Mouse (Mus musculus) cerebral cortex, adult 2 months (tissue): Measurements from ENCODE around the gene Cfap69.

Experiments used
- WGBS: fragments of 180-500 bp; shearing (Covaris S2); methylation state at CpG from one replicate; pipeline ENCODE4 v1.1.7; 2018; 5-methylcytosine and 5-hydroxymethylcytosine counted together

Cfap69 gene

DNA sequence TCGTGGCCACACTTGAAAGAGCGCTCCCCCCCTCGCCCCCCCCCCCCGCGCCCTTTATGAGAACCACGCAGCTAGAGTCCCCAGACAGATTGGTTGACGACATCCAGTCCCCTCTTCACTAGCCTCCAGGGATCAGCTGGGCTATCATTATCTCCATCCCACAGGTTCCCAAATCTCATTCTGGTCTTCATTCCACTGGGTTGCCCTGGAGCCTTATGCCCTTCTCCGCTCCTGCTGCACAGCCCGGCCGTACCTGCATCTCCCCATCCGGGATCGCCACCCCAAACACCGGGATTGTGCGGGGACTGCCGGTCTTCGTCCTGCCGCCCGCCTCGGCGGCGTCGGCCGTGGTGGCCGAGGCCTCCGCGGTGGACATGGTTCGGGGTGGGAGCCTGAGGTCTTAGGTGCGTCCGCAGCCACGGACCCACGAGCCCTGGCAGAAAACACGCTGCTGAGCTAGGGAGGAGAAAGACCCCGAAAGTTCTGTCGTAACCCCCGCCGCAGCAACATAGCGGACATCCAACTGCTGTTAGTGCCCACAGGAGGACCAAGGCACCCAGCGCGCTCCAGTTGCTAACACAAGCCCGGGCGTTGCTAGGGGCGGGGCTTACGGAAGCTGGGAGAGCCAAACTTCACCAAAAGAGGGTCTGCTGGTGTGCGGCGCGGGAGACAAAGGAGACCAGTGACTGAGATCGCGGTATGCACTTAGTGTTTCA lies at the start of gene Cfap69:
TSS of gene Cfap69 (minus strand) at position 585 of the 716 bp plus-strand sequence.
- under 1% methylated on average over 48 of the region's 48 CpGs for WGBS

DNA sequence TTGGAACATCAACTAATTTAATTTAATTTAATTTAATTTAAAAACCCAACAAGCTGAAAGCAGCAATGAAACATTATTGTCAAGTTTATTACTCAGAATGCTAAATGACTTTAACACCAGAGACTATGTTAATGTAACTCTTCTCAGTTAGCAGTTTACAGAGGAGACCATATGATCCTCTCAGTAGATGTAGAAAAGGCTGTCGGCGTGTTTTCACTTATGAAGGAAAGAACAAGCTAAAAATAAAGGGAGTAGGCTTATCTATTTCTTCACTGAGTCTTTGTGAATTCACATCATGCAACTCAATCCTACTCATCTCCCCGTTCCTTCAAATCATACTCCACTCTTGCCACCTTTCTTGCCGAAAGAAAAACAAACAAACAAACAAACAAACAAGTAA lies 47.0 kb upstream of the Cfap69 start:
- 28% methylated on average over 4 of the region's 4 CpGs for WGBS

DNA sequence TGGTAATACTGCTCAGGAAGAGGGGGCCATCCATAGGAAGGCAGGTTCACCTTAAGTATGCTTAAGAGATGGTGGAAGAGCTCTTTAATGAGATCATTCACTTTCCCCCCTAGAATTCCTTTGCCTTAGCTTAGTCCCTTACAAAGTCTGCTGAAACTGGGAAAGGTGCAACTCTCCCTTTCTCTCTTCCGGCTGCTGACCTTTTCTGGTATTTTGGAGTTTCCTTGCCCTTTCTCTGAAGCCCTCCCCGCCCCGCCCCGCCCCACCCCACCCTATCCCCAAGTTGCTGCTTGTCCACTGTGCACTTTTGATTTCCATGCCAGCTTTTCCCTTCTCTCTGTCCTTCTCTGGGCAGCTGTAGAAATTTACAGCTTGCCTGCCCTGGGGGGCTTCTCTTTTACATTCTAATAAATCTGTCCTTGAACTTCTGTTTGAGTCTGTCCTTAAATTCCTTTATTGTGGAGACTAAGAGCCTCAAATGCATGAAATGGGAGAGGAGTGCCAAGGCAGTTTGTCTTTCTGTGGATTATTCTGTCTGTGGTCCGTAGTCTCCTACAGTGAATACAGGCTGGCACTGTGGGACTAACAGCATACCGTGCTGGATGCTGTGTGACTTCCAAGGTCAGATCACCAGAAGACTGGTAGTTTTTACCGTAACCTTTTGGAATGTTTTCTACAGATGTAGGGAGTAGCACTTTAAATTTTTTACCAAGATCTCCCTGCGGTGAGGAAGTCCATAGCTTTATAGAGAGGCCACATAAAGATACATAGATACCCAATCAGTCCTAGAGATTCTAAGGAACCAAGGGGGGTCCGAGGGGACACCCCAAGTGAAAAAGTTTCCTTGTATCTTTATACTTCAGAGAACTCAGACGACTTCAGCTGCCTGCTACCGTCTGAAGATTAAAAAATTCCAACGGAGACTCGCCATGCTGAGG lies 43.6 kb upstream of the Cfap69 start:
- 76% methylated on average over 13 of the region's 13 CpGs for WGBS

DNA sequence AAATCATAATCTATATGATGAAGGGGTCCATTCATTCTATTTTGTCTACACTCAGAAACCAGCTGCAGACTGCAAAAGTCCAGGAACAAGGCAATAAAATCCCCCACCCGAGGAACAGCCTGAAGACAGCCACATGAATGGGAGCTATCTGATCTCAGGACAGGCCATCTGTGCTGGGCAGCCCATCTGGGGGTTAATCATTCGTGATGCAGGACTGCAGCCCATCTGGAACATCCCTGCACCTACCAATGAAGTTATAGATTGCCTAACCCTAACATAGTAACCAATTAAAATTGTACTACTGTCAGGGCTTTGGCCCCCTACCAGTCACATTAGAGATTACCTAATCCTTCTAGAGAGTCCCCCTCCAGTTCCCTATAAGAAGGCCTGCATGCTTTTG lies 41.0 kb upstream of the Cfap69 start:
- WGBS = 68% methylated on average over 2 of the region's 2 CpGs

DNA sequence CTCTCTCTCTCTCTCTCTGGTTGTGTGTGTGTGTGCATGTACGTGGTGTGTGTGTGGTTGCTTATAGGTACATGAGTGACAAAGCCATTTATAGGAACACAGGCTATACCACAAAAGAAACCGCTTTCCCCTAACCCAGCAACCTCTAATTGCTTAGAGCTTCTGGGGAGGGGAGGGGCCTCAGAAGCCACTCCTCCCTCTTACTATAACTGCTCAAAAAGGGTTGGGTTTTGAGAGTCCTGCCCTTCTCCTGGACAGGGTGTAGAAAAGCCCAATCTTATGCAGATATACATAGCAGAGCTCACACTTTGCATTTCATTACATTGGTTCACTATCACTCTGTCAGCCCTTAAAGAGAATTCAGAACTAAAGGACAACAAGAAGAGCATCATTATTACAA lies 36.3 kb upstream of the Cfap69 start:
- 80% methylated on average over 2 of the region's 2 CpGs for WGBS

DNA sequence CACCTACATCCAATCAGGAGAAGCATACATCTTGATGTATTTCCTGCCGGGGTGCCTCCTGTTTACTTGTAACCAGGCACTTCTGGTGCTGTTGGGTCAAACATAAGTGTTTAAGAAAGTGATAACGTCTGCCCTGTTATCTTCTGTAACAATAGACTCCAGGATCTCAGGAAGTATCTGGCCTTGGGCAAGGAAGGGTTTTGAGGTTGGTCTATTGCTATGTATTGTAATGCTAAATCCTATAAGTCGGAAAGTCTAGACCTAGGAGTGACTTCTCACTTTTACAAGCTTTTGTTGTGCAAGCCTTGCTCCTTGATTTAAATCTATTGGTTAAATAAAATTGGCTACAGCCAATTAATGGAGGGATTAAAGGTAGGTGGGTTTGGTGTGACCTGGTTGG lies 34.8 kb upstream of the Cfap69 start:
- 85% methylated on average over 3 of the region's 3 CpGs for WGBS

DNA sequence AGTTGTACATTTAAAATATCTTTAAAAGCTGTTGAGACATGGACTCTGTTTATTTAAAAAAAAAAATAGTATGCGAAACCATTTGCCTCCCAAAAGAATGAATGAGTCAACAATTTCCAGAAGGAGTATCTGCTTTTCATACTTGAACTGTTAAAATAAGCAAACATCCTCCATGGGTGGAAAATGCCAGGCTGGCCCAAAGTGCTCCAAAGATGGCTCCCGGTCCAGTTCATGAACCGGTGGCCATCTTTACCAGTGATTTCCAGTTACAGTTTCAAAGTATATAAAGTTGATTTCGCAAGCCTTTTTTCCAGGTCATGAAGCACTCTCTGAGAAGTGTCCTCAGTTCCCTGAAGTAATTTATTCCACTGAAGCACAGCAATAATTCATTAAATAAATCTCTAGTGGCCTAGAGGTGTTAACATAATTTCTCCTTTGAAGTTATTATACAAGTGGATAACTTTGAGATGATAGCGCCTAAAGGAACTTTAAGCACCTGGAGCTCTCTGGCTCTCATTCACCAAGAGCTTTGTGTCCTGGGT lies 31.4 kb upstream of the Cfap69 start:
- WGBS = 91% methylated on average over 5 of the region's 5 CpGs

DNA sequence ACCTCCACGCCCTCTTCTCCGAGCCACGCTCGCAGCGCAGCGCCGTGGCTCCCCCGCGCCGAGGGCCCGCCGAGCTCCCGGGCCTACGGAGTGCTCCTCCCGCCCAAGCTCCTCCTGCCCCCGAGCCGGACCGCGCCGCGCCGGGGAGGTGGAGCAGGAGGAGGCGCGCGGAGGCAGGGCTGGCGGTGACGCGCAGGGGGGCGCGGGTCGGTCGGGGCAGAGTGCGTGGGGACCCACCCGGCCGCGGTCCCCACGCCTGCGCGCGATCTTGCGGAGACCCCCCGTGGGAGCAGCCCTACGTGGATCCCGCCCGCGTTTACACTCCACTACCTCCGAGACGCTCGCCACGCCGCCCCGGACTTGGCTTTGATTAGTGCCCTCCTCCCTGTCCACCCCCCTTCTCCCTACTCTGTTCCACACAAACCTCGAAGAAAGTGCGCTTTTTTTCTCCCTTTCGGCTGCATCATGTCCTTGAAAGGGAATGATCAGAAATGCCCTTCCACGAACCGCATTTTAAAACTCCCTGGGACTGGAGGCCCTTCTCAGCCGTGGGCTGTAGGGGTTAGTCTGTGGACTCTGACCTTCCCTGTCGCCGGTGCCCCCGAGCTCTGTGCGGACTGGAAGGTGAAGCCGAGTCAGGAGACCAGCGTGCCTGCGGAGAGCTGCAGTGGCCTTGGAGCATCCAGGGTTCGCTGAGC lies 30.1 kb upstream of the Cfap69 start, which contains the start of gene Steap2:
TSS of gene Steap2 (minus strand) at position 623 of the 698 bp plus-strand sequence.
- WGBS = 2% methylated on average over 63 of the region's 66 CpGs

DNA sequence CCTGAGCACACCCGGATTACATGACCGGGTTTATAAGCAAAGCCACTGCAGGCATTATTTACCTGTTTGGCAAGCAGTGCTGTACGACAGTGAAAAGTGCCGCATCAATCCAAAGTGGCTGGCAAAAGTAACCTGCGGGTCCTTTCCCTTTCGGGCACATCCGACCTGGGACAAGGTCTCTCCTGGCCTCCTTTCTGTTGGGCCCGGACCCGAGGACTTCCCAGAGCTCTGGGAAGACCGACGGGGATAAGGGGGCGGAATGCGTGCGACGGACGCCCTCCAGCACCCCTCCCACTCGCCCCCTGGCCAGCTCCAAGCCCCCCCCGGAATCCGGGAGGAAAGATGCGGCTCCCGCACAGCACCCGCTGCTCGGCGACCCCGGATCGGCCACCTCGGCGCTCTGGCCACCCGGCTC lies 29.5 kb upstream of the Cfap69 start:
- WGBS = 1% methylated on average over 26 of the region's 29 CpGs

DNA sequence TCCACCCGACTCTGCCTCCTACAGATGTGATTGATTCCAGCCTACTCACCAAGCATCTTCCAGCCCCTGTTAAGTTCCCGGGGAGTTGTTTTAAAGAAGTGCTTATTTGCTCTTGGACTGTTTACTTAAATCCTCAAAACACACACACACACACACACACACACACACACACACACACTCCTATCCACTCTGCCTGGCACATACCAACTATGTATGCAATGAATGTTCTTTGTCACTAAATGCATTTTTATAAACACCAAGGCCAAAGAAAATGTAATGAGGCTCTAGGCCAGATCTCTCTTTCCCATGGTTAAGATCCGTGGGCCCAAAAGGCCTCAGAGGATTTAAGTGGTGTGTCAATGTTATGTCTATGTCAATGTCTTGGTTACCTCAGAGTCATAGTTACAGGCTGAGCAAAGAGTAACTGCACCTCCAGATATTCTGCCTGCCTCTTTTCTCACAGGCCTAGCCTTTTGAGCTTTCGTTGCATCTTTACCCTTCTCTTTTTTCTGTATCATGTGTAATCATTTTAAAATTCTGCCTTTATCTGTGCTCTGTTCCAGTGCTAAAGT lies 28.2 kb upstream of the Cfap69 start:
- WGBS = 58% methylated on average over 4 of the region's 4 CpGs

DNA sequence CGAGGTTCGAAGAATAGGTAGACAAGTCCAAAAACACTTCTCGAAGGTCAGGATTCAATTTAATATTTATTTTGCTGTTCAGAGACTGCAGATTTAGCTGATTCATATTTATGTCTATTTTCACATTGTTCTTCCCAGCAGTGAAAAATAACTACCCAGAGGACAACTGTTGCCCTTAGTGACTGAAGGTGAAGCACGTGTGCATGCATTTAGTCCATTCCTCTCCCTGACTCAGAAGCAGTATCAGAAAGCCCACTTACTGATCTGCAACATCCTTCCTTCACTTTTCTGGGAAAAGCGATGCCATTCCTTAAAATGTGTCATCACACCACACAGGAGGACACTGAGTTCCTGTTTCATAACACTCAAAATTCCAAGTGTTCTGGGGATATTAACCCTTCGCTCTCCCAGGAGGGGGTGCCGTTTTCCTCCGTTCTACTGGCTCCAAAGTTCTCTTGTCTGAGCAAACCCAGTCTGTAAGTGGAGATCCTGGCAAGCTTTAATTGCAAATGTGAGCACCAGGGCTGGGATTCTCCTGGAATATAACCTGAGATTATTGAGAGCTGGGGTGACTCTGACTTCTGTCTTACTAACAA lies 25.0 kb upstream of the Cfap69 start:
- 76% methylated on average over 8 of the region's 8 CpGs for WGBS

DNA sequence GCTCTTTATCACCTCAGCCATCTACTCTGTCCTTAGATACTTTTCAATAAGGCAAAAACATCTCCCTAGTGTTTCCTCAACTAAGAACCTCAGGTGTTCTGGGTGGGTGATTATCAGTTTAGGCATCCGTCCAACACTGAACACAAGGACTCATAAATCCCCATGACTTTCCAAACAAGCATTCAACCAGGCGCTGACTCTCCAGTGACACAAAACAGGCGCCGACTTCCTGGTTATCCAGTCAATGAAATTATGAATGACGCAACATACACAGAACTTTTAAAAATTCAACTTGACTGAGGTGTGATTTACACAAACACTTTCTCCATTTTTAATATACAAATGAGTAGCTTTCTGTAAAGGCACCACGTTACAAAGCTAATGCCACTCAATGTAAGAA lies 24.2 kb upstream of the Cfap69 start:
- 94% methylated on average over 6 of the region's 6 CpGs for WGBS

DNA sequence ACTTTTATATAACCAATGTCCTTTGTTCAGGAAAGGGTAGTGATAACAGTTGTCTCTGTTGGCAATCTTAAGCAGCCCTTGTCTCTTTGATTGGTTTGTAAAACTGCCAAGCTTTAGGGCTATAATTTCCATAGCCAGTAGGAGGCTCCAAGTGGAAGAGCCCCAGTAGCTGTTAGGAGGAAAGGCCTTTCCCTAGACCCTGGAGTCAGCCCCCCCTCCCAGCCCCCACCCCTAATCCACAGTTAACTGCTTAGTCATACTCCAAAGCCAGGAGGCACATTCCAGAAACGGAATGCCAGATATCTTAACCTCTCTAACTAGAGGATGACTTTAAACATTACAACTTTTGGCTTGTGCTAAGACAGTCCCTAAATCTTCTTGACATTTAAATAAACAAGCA lies 22.9 kb upstream of the Cfap69 start:
- 81% methylated on average over 1 of the region's 1 CpGs for WGBS

DNA sequence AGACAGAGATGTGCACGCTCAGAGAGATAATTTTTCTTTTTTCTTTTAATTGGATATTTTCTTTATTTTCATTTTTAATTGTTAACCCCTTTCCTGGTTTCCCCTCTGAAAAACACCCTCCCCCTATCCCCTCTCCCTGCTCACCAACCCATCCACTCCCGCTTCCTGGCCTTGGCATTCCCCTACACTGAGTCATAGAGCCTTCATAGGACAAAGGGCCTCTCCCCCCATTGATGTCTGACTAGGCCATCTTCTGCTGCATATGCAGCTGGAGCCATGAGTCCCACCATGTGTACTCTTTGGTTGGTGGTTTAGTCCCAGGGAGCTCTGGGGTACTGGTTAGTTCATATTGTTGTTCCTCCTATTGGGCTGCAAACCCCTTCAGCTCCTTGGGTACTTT lies 20.9 kb upstream of the Cfap69 start:
- 89% methylated on average over 2 of the region's 2 CpGs for WGBS

DNA sequence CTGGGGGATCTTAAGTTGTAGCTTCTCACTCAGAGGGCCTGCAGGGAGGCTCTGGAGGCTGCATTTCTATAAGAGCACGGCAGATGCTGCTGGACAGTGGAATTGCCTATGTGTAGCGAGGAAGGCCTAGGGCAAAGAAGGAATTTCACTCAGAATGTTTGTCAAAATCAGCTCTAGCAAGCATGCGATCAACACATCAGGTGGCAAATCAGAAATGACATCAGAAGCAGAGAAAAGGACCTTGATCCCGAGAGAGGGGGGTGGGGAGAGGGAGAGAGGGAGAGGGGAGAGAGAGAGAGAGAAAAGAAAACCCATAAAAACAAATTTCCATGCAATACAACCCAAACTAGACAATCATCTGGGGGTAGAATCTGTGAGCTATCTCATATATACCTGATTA lies 19.3 kb upstream of the Cfap69 start:
- WGBS = 71% methylated on average over 4 of the region's 4 CpGs

DNA sequence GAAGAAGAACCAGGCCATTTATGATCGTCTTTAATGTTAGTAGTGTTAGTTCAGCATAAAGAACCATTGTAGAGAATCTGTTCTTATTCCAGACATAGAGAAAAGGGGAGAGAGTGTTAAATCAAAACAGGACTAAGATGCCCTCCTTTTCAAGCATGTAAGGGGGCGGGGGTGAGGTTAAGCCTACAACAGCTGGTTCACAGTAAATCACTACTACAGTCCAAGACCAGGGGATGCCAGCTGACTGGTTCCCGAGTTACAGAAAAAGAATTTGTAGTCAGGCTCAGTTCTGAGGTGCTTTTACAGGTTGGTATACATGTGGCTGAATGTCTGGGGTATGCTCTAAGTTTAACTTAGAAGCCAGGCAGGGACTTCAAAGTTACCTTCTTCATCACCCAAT lies 12.0 kb upstream of the Cfap69 start:
- 81% methylated on average over 3 of the region's 3 CpGs for WGBS

DNA sequence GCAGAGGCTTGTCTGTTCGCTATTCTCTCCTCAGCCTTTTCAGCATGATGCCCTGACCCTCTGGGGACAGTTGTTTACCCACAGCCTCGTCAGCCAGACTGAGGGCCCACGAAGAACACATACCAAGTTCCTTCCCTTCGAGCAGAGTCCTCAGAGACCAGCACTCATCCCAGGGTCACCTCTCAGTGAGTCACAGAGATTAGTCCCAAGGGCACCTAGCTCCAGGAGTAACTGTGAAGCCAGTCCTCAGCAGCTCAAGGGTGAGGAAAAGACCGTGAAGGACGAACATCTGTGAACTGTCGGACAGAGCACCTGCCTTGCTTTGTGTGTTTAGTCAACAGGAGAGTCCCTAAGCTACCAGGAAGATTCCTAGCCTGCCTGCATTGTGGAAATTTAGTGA lies 4.9 kb upstream of the Cfap69 start:
- WGBS = 83% methylated on average over 7 of the region's 7 CpGs

DNA sequence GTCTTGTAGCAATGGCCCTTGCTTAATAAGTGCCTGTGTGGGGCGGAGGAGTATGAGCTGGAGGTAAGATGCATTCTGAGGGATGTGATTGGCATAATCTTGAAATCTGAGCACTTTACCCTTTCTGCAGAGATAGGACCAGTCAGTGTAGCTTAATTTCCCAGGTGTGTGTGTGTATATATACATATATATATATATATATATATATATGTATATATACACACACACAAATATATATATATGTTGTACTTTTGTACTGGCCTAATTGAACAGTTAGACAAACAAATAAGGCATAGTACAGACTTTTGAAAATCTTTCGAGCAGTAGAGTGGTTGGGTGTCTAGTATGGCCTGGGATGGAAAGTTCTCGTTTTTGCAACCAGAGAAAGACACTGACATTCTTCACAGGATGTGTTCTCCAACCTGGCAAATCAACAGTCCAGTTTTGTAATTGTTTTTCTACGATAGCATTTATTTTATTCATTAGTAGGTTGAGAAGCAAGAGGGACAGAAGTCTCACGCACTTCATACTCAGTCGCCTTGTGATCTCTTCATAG lies 410 bp upstream of the Cfap69 start:
- WGBS = 53% methylated on average over 6 of the region's 6 CpGs

DNA sequence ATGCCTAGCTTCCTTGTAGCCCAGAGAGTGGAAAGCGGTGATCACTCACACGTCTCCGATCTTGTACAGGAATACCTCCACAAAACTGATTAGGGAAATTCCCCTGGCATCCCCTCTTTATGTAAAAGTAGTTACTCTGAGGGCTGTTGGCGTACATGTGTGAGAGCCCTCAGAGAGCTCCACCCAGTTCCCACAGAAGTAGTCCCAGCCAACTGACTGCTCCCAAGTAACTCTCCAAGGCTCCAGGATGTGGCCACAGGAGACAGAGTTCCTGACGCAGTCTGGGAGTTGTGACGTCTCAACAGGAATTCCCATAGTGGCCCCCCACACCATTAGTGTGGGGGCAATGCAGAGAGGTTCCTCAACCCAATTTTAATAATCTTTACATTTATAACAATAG lies 982 bp downstream of the Cfap69 start:
- WGBS = 59% methylated on average over 6 of the region's 6 CpGs

DNA sequence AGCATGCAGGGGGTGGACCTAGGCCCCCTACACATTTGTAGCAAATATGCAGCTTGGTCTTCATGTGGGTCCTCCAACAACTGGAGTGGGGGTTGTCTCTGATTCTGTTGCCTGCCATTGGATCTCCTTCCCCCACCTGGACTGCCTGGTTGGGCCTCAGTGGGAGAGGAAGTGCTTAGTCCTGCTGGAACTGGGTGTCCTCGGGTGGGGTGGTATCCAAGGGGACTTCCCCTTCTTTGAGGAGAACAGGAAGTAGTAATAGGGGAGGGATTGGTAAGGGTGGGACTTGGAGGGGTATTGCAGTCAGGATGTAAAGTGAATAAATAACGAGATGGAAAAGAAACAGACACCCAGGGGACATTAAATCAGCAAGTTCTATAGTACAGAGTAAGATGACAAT lies 5.4 kb downstream of the Cfap69 start:
- 59% methylated on average over 2 of the region's 2 CpGs for WGBS

DNA sequence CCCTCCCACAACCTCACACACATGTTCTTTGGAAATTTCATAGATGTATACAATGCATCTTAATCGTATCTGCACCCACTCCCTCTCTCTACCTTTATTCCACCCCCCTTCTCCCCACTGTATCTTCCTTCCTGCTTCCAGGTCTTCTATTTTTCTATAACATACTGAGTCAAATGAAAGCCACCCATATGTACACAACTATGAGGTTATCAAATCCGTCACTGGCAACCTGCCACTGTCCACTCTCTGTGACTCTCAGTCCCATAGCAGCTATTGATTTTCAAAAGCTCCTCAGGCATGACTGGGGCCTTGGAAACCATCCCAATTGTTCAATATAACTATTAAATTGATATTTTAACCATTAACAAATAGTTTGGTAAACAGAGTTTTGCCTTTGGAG lies 6.1 kb downstream of the Cfap69 start:
- WGBS = 88% methylated on average over 2 of the region's 2 CpGs
